Mouse (Mus musculus) hindbrain, embryonic 14.5 days (tissue): Measurements from ENCODE around the gene Med28. TPM values are rescaled to one million over a fixed set of nuclear protein-coding genes. Genes with fewer than 3 reads are reported as not detected.
A peak's percentile ranks its signal among the peaks of the same experiment; 100 is the strongest.

Experiments
- ATAC-seq: fragments of 200-750 bp; cut with Nextera tagmentation; 2 replicates; pipeline ENCODE4 v1.8.0; 2017; ENCODE audit warnings: moderate number of reproducible peaks, mild to moderate bottlenecking, moderate TSS enrichment, moderate library complexity; ENCODE audit not compliant: low FRiP score
- DNase-seq: peaks from one replicate; pipeline ENCODE4 v3.0.0-alpha.2; 2015; ENCODE audit warnings: low spot score
- H3K27ac ChIP-seq: fragments of 300-500 bp; sonication (generic); 2 replicates; pipeline ENCODE4 v1.5.1; 2014; ENCODE audit warnings: mild to moderate bottlenecking, moderate library complexity
- H3K27me3 ChIP-seq: fragments of 300-500 bp; sonication (generic); 2 replicates; pipeline ENCODE4 v1.6.1; 2014; ENCODE audit warnings: mild to moderate bottlenecking, low read length, mixed read lengths; ENCODE audit not compliant: control insufficient read depth, insufficient read depth
- H3K36me3 ChIP-seq: fragments of 300-500 bp; sonication (generic); replicated peaks from 2 replicates; pipeline ENCODE4 v1.6.1; 2014; ENCODE audit not compliant: control insufficient read depth, insufficient read depth
- H3K4me1 ChIP-seq: fragments of 300-500 bp; sonication (generic); replicated peaks from 2 replicates; pipeline ENCODE4 v1.6.1; 2014; ENCODE audit warnings: antibody characterized with exemption, low read length, mixed read lengths; ENCODE audit not compliant: control insufficient read depth, insufficient read depth
- H3K4me2 ChIP-seq: fragments of 300-500 bp; sonication (generic); replicated peaks from 2 replicates; pipeline ENCODE4 v1.6.1; 2014; ENCODE audit warnings: mild to moderate bottlenecking, moderate library complexity
- H3K4me3 ChIP-seq: fragments of 300-500 bp; sonication (generic); replicated peaks from 2 replicates; pipeline ENCODE4 v1.5.1; 2014; ENCODE audit warnings: mild to moderate bottlenecking, low read length
- H3K9ac ChIP-seq: fragments of 300-500 bp; sonication (generic); 2 replicates; pipeline ENCODE4 v1.6.1; 2014
- H3K9me3 ChIP-seq: fragments of 300-500 bp; sonication (generic); 2 replicates; pipeline ENCODE4 v1.6.1; 2016; ENCODE audit warnings: low read length; ENCODE audit not compliant: control insufficient read depth
- WGBS: fragments of 180-500 bp; shearing (Covaris S2); extraction: QIAGEN DNeasy Blood & Tissue Kit; methylation state at CpG from one replicate; pipeline ENCODE4 v1.1.7; 2014; 5-methylcytosine and 5-hydroxymethylcytosine counted together
- polyA plus RNA-seq: library from polyadenylated mRNA; unstranded; fragments of >200 nt; fragmentation: Nextera tagmentation; extraction: Ambion mirVana; gene quantifications from 2 replicates; pipeline ENCODE4 v1.2.1, GENCODE M21; 2014

Med28 gene
- polyA plus RNA-seq, 1 experiment from 2014 or later: 253 TPM

DNA sequence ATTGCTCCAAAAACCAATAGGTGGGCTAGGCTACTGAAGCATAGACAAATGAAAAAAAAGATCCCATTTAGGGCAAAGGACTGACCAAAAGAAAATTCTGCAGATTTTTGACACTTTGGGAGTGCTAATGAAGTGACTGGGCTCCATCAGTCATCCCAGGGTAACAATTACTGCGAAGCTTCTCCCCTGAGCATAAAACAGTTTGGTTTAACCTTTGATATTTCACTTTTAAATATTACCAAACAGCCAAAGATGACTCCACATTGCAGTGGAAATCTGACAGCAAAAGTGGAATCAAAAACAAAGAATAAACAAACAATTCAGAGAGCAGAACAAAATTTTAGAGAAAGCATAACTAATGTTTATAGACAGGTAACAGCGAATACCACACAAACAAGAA is 38.9 kb upstream of the Med28 start:
- Histone ChIP-seq H3K27me3 (no peaks in the 10 kb centered on the region), H3K9ac (no peak overlapping the region), H3K4me3 (no peak overlapping the region), H3K4me2 (no peak overlapping the region), H3K36me3 (no peaks in the 10 kb centered on the region), H3K9me3 (no peaks in the 10 kb centered on the region), H3K4me1 (no peaks in the 10 kb centered on the region), H3K27ac (no peak overlapping the region)
- DNase-seq (no peak), ATAC-seq (no peak)
- WGBS: 90% methylated on average over 2 of the region's 2 CpGs

DNA sequence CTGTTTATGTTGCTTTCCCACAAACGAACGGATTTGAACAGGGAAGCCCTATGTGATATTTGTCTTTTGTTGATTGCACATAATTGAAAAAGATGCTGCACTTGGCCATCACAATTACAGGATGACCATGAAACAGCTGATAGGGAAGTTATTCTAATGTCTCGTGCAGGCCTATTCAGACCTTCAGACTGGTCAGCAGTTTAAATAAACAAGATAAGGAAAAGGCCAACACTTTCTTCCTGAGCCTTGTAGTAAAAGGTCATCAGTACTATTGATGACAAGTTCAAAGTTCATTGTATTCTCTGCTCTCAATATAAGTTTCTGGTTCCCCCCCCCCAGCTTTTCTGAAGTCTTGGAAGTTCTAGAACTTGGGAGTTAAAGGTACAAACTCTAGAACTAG is 37.4 kb upstream of the Med28 start:
- no peak overlapping the region for H3K9ac ChIP-seq
- no peak overlapping the region for H3K4me3 ChIP-seq
- H3K27ac ChIP-seq: no peak overlapping the region
- H3K4me1 ChIP-seq: no peaks in the 10 kb centered on the region
- H3K27me3 ChIP-seq: no peaks in the 10 kb centered on the region
- no peak for DNase-seq
- 80% methylated on average over 3 of the region's 3 CpGs for WGBS
- no peak for ATAC-seq
- no peaks in the 10 kb centered on the region for H3K36me3 ChIP-seq
- no peak overlapping the region for H3K4me2 ChIP-seq
- H3K9me3 ChIP-seq: no peaks in the 10 kb centered on the region

DNA sequence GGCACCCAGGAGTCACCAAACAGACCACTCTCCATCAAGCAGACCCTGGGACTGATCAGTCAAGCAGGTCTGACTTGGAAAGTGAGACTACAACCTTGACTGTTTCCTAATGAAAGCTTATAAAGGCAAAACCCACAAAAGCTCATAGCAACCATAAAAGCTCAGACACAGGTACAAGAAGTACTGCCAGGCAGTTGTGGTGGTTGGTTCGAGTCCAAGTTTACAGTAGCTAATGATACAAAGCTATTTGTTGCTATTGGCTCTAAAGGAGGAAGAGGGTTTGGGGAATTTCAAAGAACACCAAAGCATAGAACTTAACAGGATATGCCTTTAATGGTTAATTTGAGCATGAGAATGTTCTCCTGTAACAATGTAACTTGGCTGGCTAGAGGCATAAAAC is 36.4 kb upstream of the Med28 start:
- Histone ChIP-seq H3K4me2 (no peak overlapping the region), H3K9me3 (no peaks in the 10 kb centered on the region), H3K9ac (no peak overlapping the region), H3K27ac (no peak overlapping the region), H3K36me3 (no peaks in the 10 kb centered on the region), H3K4me3 (no peak overlapping the region), H3K4me1 (no peaks in the 10 kb centered on the region), H3K27me3 (no peaks in the 10 kb centered on the region)
- ATAC-seq (no peak), DNase-seq (no peak)
- 92% methylated on average over 1 of the region's 1 CpGs for WGBS

DNA sequence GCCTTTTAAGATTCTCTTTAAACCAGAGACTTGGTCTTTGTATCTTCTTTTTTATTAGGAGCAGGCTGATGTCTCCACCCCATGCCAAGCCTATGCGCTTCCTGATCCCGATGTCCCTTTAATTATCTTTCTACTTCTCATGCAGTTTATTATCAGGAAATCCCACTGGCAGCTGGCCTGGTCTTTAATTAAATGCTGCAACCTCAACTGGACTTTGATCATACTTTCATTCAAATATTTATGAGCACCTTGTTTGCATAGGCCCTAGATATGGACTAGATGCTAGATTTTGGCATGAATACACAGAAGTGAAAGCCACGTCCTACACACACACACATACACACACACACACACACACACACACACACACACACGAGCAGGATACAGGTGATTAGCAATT is 28.3 kb upstream of the Med28 start:
- H3K36me3 ChIP-seq: no peaks in the 10 kb centered on the region; the same call in 1 of the 2 replicates
- H3K4me1 ChIP-seq: peaks cover 11% of the 10 kb centered on the region; the same call in 1 of the 2 replicates
- no peaks in the 10 kb centered on the region for H3K27me3 ChIP-seq
- no peak overlapping the region for H3K4me2 ChIP-seq
- DNase-seq: no peak
- ATAC-seq: no peak
- H3K9ac ChIP-seq: no peak overlapping the region
- no peak overlapping the region for H3K27ac ChIP-seq
- 74% methylated on average over 4 of the region's 4 CpGs for WGBS
- H3K4me3 ChIP-seq: no peak overlapping the region
- no peaks in the 10 kb centered on the region for H3K9me3 ChIP-seq

DNA sequence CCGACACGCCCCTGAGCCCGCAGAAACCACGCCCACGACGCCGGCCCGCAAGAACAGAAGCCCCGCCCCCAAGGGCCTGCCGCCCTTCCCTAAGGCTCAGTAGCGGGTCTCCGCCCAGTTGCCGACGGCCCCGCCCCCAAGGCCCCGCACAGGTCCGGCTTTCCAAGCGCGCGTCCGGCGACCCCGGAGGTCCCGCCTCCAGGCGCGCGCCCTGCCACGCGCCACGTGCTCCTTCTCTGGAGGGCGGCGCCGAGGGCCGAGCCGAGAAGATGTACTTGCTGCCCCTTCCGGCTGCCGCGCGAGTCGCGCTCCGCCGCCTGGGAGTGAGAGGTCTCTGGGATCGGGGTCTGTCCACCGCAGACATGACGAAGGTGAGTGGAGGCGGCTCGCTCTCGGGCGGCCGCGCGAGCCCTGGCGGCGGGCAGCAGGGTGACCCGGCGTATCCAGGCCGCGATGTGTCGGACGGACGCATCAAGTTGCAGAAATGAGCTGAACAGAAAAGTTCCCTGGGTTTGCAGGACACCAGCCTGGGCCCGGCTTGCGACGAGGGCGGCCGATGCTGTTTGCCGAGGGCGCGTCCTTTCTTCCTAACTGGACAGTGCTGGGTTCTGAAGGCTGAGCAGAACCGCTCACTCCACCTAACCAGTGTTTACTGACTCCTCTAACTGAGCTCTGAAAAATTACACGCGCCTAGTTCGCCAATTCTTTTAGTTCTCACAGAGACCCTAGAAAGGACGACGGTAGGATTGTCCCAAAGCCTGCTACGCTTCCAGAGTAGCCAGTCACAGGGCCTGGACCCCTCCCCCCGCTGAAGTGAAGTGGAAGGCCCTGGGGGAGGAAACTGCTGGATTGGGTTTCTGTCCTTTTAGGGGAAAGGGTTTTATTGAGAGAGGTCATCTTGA is 26.6 kb upstream of the Med28 start, which contains the start of gene Lap3:
Gene Lap3, plus strand, starts transcription at position 184 of the 902 bp plus-strand sequence.
- peaks cover 11% of the 10 kb centered on the region; the same call in 1 of the 2 replicates for H3K4me1 ChIP-seq
- ATAC-seq: peak; percentile 96
- H3K27me3 ChIP-seq: no peaks in the 10 kb centered on the region
- H3K9me3 ChIP-seq: no peaks in the 10 kb centered on the region
- H3K4me2 ChIP-seq: peak within 1 kb of the TSS; percentile 80
- H3K36me3 ChIP-seq: peaks cover 6% of the 10 kb centered on the region; the same call in 1 of the 2 replicates
- H3K27ac ChIP-seq: no peak within 1 kb of the TSS
- H3K9ac ChIP-seq: peak within 1 kb of the TSS; percentile 82
- peak; percentile 89 for DNase-seq
- WGBS: under 1% methylated on average over 78 of the region's 78 CpGs
- H3K4me3 ChIP-seq: peak within 1 kb of the TSS; percentile 68

DNA sequence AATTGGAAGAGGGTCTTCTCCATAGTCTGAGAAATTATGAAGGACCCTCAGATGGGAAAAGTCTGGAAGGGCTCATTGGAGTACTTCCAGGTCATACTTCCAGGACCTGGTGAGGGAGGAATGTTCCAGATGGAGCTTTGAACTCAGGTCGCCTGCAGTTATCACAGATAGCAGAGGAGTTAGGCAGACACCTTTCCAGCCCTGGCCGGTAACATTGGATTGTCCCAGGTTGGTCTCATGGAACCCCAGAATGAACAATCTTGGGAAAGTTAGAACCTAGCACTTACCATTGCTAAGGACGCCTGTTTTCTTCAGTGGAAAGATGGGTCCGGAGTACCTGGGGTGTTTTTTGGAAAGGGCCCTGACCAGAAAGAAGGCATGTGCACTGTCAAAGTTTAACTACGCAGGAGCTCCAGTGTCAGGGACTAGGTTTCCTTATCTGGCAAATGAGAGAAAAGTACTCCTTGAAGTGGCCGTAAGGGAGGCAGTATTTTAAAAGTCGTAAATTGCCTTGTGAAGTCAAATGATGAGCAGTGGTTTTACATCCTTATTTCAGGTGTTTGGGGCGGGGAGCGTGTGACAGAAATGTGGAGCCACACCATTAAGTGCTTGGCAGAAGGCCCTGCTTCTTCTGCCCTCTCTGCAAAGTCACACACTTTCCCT is 25.8 kb upstream of the Med28 start:
- DNase-seq (no peak), ATAC-seq (no peak)
- Histone ChIP-seq H3K9ac (peak overlapping the region; percentile 82), H3K4me1 (peaks cover 11% of the 10 kb centered on the region; the same call in 1 of the 2 replicates), H3K4me3 (peak overlapping the region; percentile 68), H3K36me3 (peaks cover 7% of the 10 kb centered on the region; the same call in 1 of the 2 replicates), H3K4me2 (peak overlapping the region; percentile 80), H3K27ac (no peak overlapping the region), H3K9me3 (no peaks in the 10 kb centered on the region), H3K27me3 (no peaks in the 10 kb centered on the region)
- 68% methylated on average over 9 of the region's 9 CpGs for WGBS

DNA sequence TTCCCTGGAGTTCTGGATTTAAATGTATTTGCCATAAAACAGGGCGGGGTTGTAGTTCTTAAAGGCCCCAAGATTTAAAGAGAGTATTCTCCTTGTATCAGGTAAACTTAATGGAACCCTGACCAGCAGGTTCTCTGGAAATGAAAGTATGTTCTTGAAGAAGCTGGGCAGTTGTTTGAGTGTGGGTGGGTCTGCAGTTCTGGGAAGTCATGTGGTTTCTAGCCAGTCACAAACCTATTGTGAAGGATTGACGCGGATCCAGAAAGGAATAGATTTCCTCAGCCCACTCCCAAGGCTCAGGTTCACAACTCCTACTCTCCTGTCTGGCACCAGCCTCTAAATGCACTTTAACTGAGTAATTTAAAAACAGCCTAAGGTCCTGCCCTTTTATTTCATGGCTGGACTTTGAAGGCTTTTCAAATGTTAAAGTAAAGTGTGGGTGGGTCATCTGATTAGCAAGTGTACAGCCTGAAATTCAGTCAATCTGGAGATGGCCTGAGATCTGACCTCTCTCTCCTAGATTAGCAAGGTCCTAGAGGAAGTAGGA is 24.5 kb upstream of the Med28 start:
- H3K27me3 ChIP-seq: no peaks in the 10 kb centered on the region
- no peak overlapping the region for H3K4me3 ChIP-seq
- DNase-seq (no peak), ATAC-seq (no peak)
- H3K36me3 ChIP-seq: peaks cover 11% of the 10 kb centered on the region
- no peak overlapping the region for H3K4me2 ChIP-seq
- 92% methylated on average over 3 of the region's 3 CpGs for WGBS
- H3K27ac ChIP-seq: no peak overlapping the region
- no peaks in the 10 kb centered on the region for H3K9me3 ChIP-seq
- no peak overlapping the region for H3K9ac ChIP-seq
- peaks cover 11% of the 10 kb centered on the region; the same call in 1 of the 2 replicates for H3K4me1 ChIP-seq

DNA sequence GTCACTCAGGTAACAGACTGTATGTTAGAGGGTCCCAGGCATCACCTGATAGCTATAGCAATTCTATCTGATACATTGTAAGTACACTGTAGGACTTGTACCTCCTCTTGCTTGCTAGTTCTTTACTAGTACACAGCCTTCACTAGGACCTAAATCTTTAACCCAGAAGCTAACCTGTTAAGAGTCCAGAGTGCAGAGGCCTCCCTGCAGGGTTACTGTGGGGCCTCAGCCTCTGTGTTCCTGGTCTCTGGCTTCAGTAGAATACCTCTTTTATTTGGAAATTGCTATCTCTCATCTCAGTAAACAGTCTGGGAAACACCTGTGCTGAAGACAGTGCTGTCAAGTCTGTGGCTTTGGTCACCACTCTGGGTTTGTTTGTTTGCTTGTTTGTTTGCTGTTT is 24.0 kb upstream of the Med28 start:
- no peak overlapping the region for H3K4me2 ChIP-seq
- no peak overlapping the region for H3K4me3 ChIP-seq
- no peaks in the 10 kb centered on the region for H3K27me3 ChIP-seq
- ATAC-seq (no peak), DNase-seq (no peak)
- no peak overlapping the region for H3K9ac ChIP-seq
- peaks cover 11% of the 10 kb centered on the region; the same call in 1 of the 2 replicates for H3K4me1 ChIP-seq
- H3K9me3 ChIP-seq: no peaks in the 10 kb centered on the region
- no peak overlapping the region for H3K27ac ChIP-seq
- H3K36me3 ChIP-seq: peaks cover 14% of the 10 kb centered on the region

DNA sequence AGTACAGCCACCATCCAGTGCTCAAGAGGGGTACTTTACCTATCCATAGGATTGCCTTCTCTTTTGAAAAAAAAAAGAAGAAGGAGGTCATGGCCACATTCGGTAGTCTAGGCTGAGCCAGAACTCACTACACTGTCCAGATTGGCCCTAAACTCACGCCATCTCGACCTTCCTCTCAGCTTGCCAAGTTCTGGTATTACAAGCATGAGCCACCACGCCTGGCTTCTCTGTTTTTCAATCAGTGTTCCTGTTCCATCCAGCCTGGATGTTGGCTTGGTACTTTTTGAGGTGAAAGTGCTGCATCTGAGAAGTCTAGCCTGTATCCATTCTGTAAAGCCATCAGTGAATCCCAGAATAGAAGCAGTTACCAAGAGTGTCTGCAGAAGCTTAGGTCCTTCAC is 23.6 kb upstream of the Med28 start:
- H3K4me2 ChIP-seq: no peak overlapping the region
- H3K9me3 ChIP-seq: no peaks in the 10 kb centered on the region
- WGBS: 90% methylated on average over 4 of the region's 4 CpGs
- H3K27me3 ChIP-seq: no peaks in the 10 kb centered on the region
- H3K36me3 ChIP-seq: peaks cover 14% of the 10 kb centered on the region
- ATAC-seq (no peak), DNase-seq (no peak)
- H3K9ac ChIP-seq: no peak overlapping the region
- H3K27ac ChIP-seq: no peak overlapping the region
- peaks cover 11% of the 10 kb centered on the region; the same call in 1 of the 2 replicates for H3K4me1 ChIP-seq
- H3K4me3 ChIP-seq: no peak overlapping the region
